In the genomic region with DNA sequence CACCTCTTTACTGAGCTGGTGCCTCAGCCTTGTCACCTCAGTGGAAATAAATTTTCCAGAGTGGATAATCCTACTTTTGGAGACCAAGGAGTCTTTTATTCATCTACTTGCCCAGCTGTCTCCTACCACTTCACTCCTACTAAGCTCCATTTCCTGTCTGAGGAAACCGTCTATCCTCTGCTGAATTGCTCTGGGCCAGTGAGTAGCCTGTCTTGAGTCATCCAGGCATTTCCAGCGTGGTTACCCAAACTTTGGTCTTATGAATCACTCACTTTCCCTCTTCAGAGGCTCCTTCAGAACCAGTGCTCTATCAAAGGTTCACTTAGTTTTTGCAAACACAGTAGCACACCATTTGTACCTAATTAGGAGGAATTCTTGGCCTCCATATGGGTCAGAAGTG, we compare ENCODE assay signal across 25 mouse cellular contexts.
"Had no signal": no experiment of that assay in that cellular context is flagged by ENCODE, and none has a peak within 500 bp of the region (broad histone marks: within the 10 kb centered on the region; RNA-seq: fewer than 3 reads in every experiment).

No protein-coding gene starts in this region.

- H3K9ac ChIP-seq: limb, embryonic 12.5 days; limb, embryonic 15.5 days; liver, embryonic 14.5 days; liver, postnatal 0 days; lung, embryonic 15.5 days; midbrain, embryonic 13.5 days; neural tube, embryonic 13.5 days; stomach, embryonic 15.5 days had no signal

- H3K4me3 ChIP-seq: limb, embryonic 12.5 days; limb, embryonic 15.5 days; lung, embryonic 15.5 days; megakaryocyte, embryonic 14.5 days; midbrain, embryonic 10.5 days; midbrain, embryonic 13.5 days; myocyte; neural tube, embryonic 13.5 days; stomach, embryonic 15.5 days had no signal

- DNase-seq: kidney, postnatal 25 days; layer of hippocampus, postnatal 36 days; left cerebral cortex, postnatal 4 days; liver, postnatal 0 days; lung, postnatal 10 days; lung, postnatal 36 days; retina, postnatal 1 day; right cerebral cortex, postnatal 25 days; spleen, adult 18-20 months; thymus, adult 18-20 months; thymus, postnatal 14 days; thymus, postnatal 4 days had no signal

- H3K4me1 ChIP-seq: limb, embryonic 12.5 days; limb, embryonic 15.5 days; lung, embryonic 15.5 days; midbrain, embryonic 10.5 days; midbrain, embryonic 13.5 days; neural tube, embryonic 13.5 days; stomach, embryonic 15.5 days had no signal

- H3K27me3 ChIP-seq: limb, embryonic 12.5 days; limb, embryonic 15.5 days; lung, embryonic 15.5 days; megakaryocyte, embryonic 14.5 days; midbrain, embryonic 13.5 days; neural tube, embryonic 13.5 days; stomach, embryonic 15.5 days had no signal

- H3K4me2 ChIP-seq: limb, embryonic 12.5 days; limb, embryonic 15.5 days; liver, embryonic 11.5 days; lung, embryonic 15.5 days; midbrain, embryonic 13.5 days; neural tube, embryonic 13.5 days; stomach, embryonic 15.5 days had no signal

- H3K9me3 ChIP-seq: limb, embryonic 12.5 days; limb, embryonic 15.5 days; lung, embryonic 15.5 days; megakaryocyte, embryonic 14.5 days; midbrain, embryonic 10.5 days; midbrain, embryonic 13.5 days; neural tube, embryonic 13.5 days; stomach, embryonic 15.5 days had no signal

- H3K36me3 ChIP-seq: limb, embryonic 12.5 days; limb, embryonic 15.5 days; lung, embryonic 15.5 days; midbrain, embryonic 10.5 days; midbrain, embryonic 13.5 days; neural tube, embryonic 13.5 days; stomach, embryonic 15.5 days had no signal

- H3K27ac ChIP-seq: kidney, postnatal 0 days; limb, embryonic 12.5 days; limb, embryonic 15.5 days; liver, embryonic 14.5 days; lung, embryonic 15.5 days; midbrain, embryonic 10.5 days; midbrain, embryonic 13.5 days; neural tube, embryonic 13.5 days; stomach, embryonic 15.5 days had no signal

- ATAC-seq: liver, postnatal 0 days; midbrain, embryonic 13.5 days; midbrain, embryonic 16.5 days had no signal
